Mouse (Mus musculus) kidney, adult 2 months (tissue): ENCODE data around the gene Myo1b. TPM values are rescaled to one million over a fixed set of nuclear protein-coding genes. Genes with fewer than 3 reads are reported as not detected.

Experiments used
- DNase-seq: peaks from one replicate; pipeline ENCODE4 v3.0.0; 2021
- H3K27ac ChIP-seq: fragments of 200-500 bp; 2 replicates; pipeline ENCODE4 v1.5.1; 2012; ENCODE audit warnings: low read depth, low read length, control low read depth, inconsistent platforms; ENCODE audit not compliant: insufficient read depth
- H3K27me3 ChIP-seq: fragments of 200-500 bp; replicated peaks from 2 replicates; pipeline ENCODE4 v1.6.1; 2012; ENCODE audit warnings: mild to moderate bottlenecking, moderate library complexity, low read length, inconsistent platforms; ENCODE audit not compliant: control insufficient read depth, insufficient read depth
- H3K36me3 ChIP-seq: fragments of 200-500 bp; 2 replicates; pipeline ENCODE4 v1.6.1; 2012; ENCODE audit warnings: mild to moderate bottlenecking, moderate library complexity, low read length, inconsistent platforms; ENCODE audit not compliant: control insufficient read depth, insufficient read depth
- H3K4me1 ChIP-seq: fragments of 200-500 bp; 2 replicates; pipeline ENCODE4 v1.6.1; 2011; ENCODE audit warnings: low read length; ENCODE audit not compliant: control insufficient read depth, insufficient read depth
- H3K4me3 ChIP-seq: fragments of 200-500 bp; 2 replicates; pipeline ENCODE4 v1.5.1; 2011; ENCODE audit warnings: mild to moderate bottlenecking, low read depth, low read length, control low read depth; ENCODE audit not compliant: insufficient read depth
- CTCF ChIP-seq: fragments of 200-500 bp; conservative IDR thresholded peaks from 2 replicates; pipeline ENCODE4 v1.5.1; 2011; ENCODE audit warnings: low read depth, mild to moderate bottlenecking, control low read depth, low read length, moderate library complexity, mixed read lengths; ENCODE audit not compliant: insufficient read depth, insufficient read length
- POLR2A ChIP-seq: fragments of 200-500 bp; IDR thresholded peaks from one replicate; pipeline ENCODE4 v1.6.1; 2011; ENCODE audit warnings: low read depth, low read length, control low read depth
- WGBS: fragments of 180-500 bp; shearing (Covaris S2); methylation state at CpG from one replicate; pipeline ENCODE4 v1.1.7; 2018; 5-methylcytosine and 5-hydroxymethylcytosine counted together
- polyA plus RNA-seq: library from polyadenylated mRNA; depleted of rRNA; stranded (reverse); fragments of >200 nt; gene quantifications from 2 replicates; pipeline ENCODE4 v1.2.3, GENCODE M21; 2012; rRNA removed

Myo1b gene
- polyA plus RNA-seq: 5.8 and 5.9 TPM in 2 replicates

DNA sequence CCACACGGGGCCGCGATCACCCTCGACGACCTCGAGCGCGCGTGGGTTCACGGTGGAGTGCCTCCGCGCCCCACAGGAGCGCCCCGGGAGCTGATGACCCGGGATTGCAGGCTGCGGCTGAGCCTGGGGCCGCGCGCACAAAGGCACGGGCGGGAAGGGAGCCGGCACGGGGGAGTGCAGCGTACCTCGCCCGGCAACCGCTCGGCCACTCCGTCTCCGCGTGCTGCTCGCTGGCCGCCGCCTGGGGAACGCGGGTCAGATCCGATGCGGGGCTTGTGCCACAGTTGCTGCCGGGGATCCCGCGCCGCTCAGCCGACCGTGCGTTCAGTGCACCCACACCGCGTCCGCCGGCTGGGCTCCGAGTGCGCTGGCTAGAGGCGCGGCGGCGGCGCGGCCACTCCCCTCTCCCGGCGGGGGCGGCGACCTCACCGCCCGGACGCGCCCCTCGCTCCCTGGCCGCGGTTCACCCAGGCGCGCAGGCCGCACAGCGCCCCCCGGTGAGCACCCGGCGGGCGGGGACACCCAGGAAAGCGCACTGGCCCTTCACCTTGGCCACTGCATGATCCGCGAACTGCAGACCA is at the start of gene Myo1b:
Myo1b (minus strand) TSS at position 496 of the 581 bp plus-strand sequence.
- DNase-seq: peak; percentile 72
- peak within 1 kb of the TSS; percentile 65 for H3K27ac ChIP-seq

DNA sequence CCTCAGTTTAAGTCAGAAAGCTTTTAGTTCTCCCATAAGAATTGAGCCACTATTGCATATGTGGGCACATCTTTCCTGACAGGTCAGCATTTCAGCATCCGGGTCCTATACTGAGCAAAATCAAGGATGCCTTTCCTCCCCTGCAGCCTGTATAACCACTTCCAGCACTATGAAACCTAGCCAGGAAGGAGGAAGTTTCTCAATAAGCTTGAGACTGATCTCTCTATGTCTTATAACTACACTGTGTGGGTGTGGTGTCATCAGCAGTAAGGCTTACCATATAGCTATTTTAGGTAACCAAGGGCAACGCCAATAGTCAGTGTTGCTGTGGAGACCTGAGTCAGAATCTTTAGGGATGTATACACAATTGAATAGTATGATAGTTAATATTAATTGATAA is 48.8 kb upstream of the Myo1b start:
- Histone ChIP-seq H3K27ac (no peak overlapping the region), H3K4me1 (no peaks in the 10 kb centered on the region), H3K36me3 (no peaks in the 10 kb centered on the region), H3K4me3 (no peak overlapping the region), H3K27me3 (no peaks in the 10 kb centered on the region)
- 88% methylated on average over 2 of the region's 2 CpGs for WGBS
- DNase-seq: no peak
- no peak for TF ChIP-seq POLR2A
- no peak for TF ChIP-seq CTCF

More for the DNA sequence above, at the start of gene Myo1b:
- Histone ChIP-seq H3K27me3 (no peaks in the 10 kb centered on the region), H3K4me1 (no peaks in the 10 kb centered on the region; the same call in 1 of the 2 replicates), H3K36me3 (no peaks in the 10 kb centered on the region), H3K4me3 (peak within 1 kb of the TSS; percentile 87)
- under 1% methylated on average over 76 of the region's 79 CpGs for WGBS
- no peak for TF ChIP-seq POLR2A
- TF ChIP-seq CTCF: peak; percentile 41; the same call in 1 of the 2 replicates

DNA sequence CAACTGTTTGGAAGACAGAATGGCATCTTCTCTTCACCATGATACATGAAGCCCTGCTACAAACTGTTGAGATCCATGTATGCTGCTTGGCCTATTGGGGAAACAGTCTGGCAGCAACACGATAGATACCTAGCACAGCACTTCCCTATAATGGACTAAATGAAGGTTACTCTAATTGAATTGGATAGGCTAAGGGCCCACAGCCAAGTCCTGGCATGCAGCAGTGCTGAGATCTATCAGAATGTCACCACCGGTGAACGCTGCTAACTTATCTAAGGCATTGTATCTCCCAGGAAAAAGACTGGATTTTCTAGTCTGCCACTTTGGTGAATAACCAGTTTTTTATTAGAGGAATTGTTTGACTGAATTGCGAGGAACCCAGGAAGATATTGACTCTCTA is 31.2 kb upstream of the Myo1b start:
- Histone ChIP-seq H3K27ac (no peak overlapping the region), H3K36me3 (no peaks in the 10 kb centered on the region), H3K4me3 (no peak overlapping the region), H3K4me1 (no peaks in the 10 kb centered on the region), H3K27me3 (no peaks in the 10 kb centered on the region)
- no peak for DNase-seq
- TF ChIP-seq POLR2A (no peak), CTCF (no peak)
- 89% methylated on average over 4 of the region's 4 CpGs for WGBS

DNA sequence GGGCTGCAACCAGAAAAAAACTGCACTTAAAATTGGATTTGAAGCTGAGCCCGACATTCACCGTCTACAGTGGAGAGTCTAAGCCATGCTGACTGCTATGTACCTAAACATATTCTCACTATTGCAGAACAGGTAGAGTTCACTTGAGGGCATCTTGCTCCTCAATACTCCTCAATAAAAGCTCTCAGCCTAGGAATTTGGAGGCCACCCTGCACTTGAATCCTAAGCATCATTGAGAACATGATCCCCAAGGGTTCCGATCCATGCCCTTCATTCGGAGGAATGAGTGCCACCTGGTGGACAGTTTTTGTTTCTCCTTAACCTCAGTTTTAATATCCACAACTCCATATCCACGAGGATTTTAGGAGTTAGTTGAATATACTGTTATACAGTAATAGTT is 28.9 kb upstream of the Myo1b start:
- peak; percentile 65 for TF ChIP-seq CTCF
- TF ChIP-seq POLR2A: no peak
- 40% methylated on average over 5 of the region's 5 CpGs for whole genome bisulfite sequencing
- peak; percentile 39 for DNase-seq

DNA sequence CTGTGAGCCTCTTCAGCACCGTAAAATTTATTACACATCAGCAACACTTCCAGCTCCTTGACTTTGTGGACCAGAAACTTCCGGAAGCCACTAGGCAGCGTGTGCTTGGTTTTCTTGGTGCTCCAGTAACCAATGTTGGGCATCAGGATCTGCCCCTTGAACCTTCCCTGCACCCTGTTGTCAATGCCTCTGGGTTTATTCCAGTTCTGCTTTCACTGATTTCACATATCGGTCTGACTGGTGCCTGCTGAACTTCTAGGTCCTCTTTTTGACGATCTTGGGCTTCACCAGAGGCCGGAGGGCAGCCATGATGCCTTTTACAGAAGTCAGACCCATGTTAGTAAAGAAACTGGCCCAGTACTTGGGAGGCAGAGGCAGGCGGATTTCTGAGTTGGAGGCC is 22.5 kb upstream of the Myo1b start:
- Histone ChIP-seq H3K36me3 (no peaks in the 10 kb centered on the region), H3K4me3 (no peak overlapping the region), H3K27ac (no peak overlapping the region), H3K4me1 (no peaks in the 10 kb centered on the region), H3K27me3 (no peaks in the 10 kb centered on the region)
- TF ChIP-seq CTCF (no peak), POLR2A (no peak)
- WGBS: 91% methylated on average over 7 of the region's 7 CpGs
- DNase-seq: no peak

More for the DNA sequence above, 28.9 kb upstream of the Myo1b start:
- Histone ChIP-seq H3K4me1 (no peaks in the 10 kb centered on the region), H3K27me3 (no peaks in the 10 kb centered on the region), H3K4me3 (no peak overlapping the region), H3K36me3 (no peaks in the 10 kb centered on the region), H3K27ac (no peak overlapping the region)

DNA sequence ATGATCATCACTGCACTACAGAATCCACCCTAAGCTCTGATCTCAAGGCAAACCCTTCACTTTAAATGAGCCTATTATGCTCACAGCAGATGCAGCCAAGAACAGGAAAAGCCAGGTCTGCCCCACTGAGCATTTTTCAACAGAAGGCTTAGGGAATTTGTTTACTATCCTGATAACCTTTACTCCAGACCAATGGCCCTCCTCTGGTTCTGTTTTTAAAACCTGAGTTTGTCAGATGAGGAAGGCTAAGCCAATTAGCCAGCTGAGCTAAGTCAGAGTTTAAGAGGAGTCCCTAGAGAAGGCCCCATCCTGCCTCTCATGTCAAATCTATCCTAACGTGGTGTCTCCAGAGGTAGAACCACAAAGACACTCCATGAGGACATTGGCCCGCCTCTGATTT is 19.1 kb upstream of the Myo1b start:
- WGBS: 71% methylated on average over 2 of the region's 2 CpGs
- no peaks in the 10 kb centered on the region for H3K4me1 ChIP-seq
- no peak overlapping the region for H3K27ac ChIP-seq
- no peak for DNase-seq
- no peak overlapping the region for H3K4me3 ChIP-seq
- no peak for TF ChIP-seq POLR2A
- TF ChIP-seq CTCF: no peak
- no peaks in the 10 kb centered on the region for H3K36me3 ChIP-seq
- no peaks in the 10 kb centered on the region for H3K27me3 ChIP-seq

DNA sequence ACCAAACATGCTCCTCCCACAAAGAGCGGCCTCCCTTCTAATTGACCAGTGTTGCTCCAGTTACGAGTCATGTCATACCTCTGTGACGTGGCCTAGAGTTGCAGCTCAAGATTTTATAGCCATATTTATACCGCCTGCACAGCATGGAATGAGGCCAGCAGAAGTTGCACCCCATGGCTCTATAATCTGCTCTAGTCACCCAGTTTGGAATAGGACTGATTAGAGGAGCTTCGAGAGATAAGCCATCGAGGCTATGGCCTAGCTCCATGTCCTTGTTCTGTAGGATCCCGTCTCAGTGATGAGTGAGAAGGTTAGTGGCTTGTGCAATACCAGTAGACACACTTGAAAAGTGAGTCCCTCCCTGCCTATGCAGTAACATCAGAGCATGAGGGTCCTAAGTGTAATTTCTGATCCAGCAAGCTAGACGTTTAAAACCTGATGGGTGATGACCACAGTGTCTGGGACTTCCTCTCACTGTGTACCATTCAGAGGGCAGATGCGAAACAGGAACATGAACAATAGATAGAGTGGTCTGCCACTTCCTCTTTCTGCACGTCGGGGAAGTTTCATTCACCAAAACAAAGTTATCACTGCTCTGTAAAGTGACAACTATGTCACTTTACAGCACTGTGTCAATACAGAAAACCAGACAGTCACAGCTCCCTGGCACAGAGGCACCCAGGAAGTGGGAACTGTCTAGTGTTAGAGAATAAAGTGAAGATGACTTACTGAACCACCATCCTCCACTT is 18.5 kb upstream of the Myo1b start:
- 79% methylated on average over 11 of the region's 11 CpGs for WGBS
- TF ChIP-seq POLR2A (no peak), CTCF (no peak)

More for the DNA sequence above, 18.5 kb upstream of the Myo1b start:
- peak; percentile 16 for DNase-seq
- Histone ChIP-seq H3K4me3 (no peak overlapping the region), H3K36me3 (no peaks in the 10 kb centered on the region), H3K27me3 (no peaks in the 10 kb centered on the region), H3K27ac (no peak overlapping the region), H3K4me1 (no peaks in the 10 kb centered on the region)
